Mouse (Mus musculus) cerebellum, postnatal 10 days (tissue): Measurements from ENCODE around the gene Kcna6.

ENCODE experiments used
- DNase-seq, 2 experiments: peaks; one replicate each; pipeline ENCODE4 v3.0.0; 2021; ENCODE audit warnings: mixed read lengths in 2 of 2

Kcna6 gene

DNA sequence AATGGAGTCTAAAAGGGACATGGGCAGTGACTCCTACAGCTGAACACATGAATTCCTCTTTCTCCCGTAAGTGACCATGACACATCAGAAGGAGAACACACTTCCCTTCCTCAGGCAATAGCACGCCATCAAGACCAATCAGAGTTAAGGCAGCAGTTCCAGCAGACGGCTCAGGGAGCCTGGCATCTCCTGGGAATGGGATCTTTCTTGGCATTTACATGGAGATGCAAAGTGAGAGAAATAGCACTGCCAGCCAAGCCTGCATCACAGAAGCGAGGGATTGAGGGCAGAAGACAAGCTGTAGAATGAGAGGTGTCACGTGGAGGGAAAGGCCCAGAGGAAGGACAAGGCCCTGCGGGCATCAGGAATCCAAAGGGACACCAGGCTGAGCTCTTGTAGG, 7.8 kb downstream of the Kcna6 start:
- peak in 1 of 2 experiments; percentile 12 for DNase-seq

GRCm38 (mm10) chr6:126728803-126729202, 11.7 kb downstream of the Kcna6 start:
- DNase-seq: no peak

GRCm38 (mm10) chr6:126718423-126719087, 21.9 kb downstream of the Kcna6 start:
- DNase-seq: no peak

GRCm38 (mm10) chr6:126712531-126712930, 27.9 kb downstream of the Kcna6 start:
- DNase-seq: no peak

DNA sequence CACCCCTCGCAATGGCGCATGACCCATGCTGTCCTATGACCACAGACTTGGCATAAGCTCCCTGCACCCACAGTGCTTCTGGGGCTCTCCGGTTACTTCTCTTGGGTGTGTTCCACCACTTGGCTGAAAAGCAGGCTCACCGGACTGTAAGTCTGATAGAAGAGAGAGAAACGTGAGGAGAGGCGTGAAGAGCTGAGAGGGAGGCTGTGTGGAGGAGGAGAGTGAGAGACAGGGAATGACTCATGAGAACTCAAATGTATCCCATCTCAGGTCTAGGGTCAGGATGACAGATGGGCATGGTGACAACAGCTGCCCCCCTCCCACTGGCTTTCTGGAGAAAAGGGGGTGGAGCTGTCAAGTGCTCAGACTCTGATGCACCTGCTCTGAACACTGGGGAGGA, 34.5 kb downstream of the Kcna6 start:
- DNase-seq: peak; percentile 44 to 55

- DNase-seq: peak; percentile 68 to 82
These were observed 36.0 kb downstream of the Kcna6 start for GRCm38 (mm10) chr6:126704430-126704829.

DNA sequence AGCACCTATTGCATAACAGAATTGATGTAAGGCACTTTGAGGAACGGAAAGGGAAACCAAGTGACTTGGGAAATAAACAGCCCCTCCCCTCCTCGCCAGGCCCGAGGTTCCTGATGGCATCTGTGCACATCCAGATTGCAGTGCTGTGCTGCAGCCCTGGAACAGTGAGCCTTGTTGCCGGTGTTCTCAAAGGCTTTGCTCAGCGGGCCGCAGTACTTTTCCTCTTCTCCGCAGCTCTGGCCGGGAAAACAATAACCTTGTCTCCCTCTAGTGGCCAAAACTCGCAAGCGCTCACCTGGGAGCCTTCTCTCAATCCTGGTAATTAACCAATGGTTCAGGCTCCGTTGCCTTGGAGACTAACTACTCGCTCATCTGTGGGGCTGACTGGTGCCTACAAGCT, 38.4 kb downstream of the Kcna6 start:
- DNase-seq: peak; percentile 93 to 96

DNA sequence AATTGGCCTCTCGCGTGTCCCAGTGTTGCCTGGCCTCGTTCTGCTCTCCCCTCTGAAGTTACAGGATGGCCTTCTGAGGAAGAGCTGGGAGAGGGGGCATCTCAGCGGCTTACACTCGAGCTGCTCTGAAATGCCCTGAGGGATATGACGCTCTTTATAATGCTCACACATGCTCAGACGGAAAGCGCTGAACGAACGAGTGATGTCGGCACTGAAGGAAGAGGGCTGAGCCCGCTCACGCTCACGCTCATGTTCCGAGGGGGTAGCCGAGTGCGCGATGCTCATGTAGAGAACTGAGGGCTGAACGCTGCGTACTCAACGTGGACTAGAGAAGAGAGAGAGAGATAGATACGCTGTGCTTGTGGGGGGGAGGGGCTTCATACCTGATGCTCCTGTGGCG, 39.3 kb downstream of the Kcna6 start:
- DNase-seq: no peak

- no peak for DNase-seq
These were observed 40.5 kb downstream of the Kcna6 start for GRCm38 (mm10) chr6:126699995-126700394.

GRCm38 (mm10) chr6:126687120-126687519, 53.4 kb downstream of the Kcna6 start:
- no peak for DNase-seq

DNA sequence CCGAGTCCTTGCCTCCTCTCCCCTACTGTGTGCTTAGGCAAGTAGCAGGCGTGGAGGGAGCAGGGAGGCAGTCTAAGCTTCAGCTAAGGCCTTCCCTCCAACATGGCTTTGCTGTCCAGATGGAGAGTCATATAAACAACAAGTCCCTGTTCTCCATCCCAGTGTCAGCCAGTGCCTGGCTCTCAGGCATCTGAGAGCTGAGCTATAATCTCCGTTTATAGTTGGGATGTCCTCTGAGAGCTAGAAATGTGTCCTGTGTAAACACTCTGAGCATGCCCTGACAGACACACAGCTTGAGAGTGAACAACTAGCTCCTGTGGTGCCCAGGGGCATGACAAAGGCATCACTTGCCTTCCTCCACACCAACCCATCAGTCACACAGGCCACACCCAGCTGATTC, 55.3 kb downstream of the Kcna6 start:
- DNase-seq: no peak

DNA sequence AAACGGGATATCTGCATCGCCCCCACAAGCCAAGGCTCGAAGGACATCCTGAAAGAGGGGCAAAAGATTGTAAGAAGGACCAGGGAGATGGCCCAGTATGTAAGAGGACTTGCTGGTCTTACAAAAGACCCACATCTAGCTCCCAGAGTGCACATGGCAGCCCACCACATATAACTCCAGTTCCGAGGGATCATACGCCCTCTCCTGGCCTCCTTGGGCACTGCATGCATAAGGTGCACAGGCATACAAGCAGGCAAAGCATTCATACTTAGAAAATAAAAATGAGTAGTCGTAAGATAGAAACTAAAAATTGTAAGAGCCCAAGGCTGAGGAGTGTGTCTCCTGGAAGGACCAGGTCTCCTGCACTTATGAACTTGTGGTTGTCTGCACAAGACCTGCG, 61.5 kb downstream of the Kcna6 start:
- DNase-seq: peak; percentile 82 to 87

DNA sequence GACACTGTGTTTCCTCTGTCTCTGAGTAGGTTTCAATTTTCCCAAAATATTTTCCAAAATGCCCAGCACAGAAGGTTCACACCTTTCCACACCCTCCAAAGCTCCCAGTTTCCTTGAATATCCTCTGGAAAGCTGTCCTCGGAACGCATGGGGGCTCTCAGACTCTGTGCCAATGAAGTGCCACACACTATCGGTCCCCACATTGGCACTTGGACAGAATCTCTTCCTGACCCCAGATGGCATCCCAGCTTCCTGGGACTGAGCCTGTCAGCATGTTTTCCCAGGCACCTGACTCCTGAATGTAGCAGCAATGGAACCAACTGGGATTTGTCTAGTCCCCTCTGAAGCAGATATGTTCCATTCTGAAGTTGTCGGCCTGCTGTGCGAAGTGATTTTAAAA, 73.5 kb downstream of the Kcna6 start:
- peak; percentile 89 to 91 for DNase-seq

DNA sequence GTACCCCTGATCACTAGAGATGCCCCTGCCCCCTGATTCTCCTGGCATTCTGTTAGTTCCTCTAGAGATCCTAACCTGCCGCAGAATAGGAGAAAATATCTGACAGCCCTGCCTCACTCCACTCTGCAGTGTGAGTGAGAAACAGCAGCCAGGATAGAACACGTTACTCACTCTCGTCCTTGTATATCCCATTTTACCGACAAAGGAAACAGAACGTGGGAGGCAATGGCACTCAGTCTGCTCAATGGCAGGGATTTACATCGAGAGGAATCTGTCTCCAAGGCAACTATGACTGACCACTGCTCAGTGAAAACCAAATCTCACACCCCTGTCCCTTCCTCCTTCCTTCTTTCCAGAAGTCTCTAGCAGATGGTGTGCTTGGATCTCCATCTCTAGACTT, 74.4 kb downstream of the Kcna6 start:
- DNase-seq: no peak

- no peak for DNase-seq
These were observed 75.9 kb downstream of the Kcna6 start for GRCm38 (mm10) chr6:126664569-126664968.
